Mouse (Mus musculus) heart, postnatal 25 days (tissue): ENCODE measurements around the gene Gm525. TPM values are rescaled to one million over a fixed set of nuclear protein-coding genes. Genes with fewer than 3 reads are reported as not detected.
"Not testable (repeated sequence)": the region's sequence is repeated elsewhere in the genome, so short reads cannot be mapped to it uniquely, and the experiment has no call there.

Experiments
- DNase-seq: peaks from one replicate; pipeline ENCODE4 v3.0.0; 2022; ENCODE audit warnings: low spot score
- intact Hi-C: fragments of 180-260 bp; cut with DNase I; formaldehyde crosslinking; loops from one replicate; pipeline ENCODE4 v1.15.1; 2025
- total RNA-seq, 2 experiments: library from RNA; stranded (reverse); gene quantifications; 2 replicates each; pipeline ENCODE4 v1.2.3; 2021

The Gm525 gene
- total RNA-seq, 2 experiments from 2014 or later = not detected

GRCm38 (mm10) chr11:89059919-89060422, 13.7 kb upstream of the Gm525 start:
- no peak for DNase-seq
- intact Hi-C loops = loop anchor here (2.0 kb wide), 1 partner anchor 59 kb away; no protein-coding TSS in a partner anchor

GRCm38 (mm10) chr11:89060423-89061089, 13.1 kb upstream of the Gm525 start:
- DNase-seq = peak; percentile 82
- intact Hi-C loops = no loop called here

- intact Hi-C loops = no loop called here
- DNase-seq = no peak
Measured at GRCm38 (mm10) chr11:89061362-89061761, 12.3 kb upstream of the Gm525 start.

GRCm38 (mm10) chr11:89064312-89064711, 9.3 kb upstream of the Gm525 start:
- DNase-seq = no peak
- intact Hi-C loops = no loop called here

GRCm38 (mm10) chr11:89065297-89065696, 8.3 kb upstream of the Gm525 start:
- intact Hi-C loops = no loop called here
- no peak for DNase-seq

GRCm38 (mm10) chr11:89066126-89066525, 7.5 kb upstream of the Gm525 start:
- DNase-seq = no peak
- intact Hi-C loops = no loop called here

- intact Hi-C loops = no loop called here
- no peak for DNase-seq
Measured at GRCm38 (mm10) chr11:89066750-89067149, 6.9 kb upstream of the Gm525 start, which contains the start of gene Dgke. Gene Dgke (minus strand): TSS chr11:89066850.

- DNase-seq = peak; percentile 26
- intact Hi-C loops = no loop called here
Measured at GRCm38 (mm10) chr11:89067301-89067822, 6.3 kb upstream of the Gm525 start.

- no peak for DNase-seq
- intact Hi-C loops = loop anchor here (2.0 kb wide), 1 partner anchor 77 kb away; no protein-coding TSS in a partner anchor
Measured at GRCm38 (mm10) chr11:89067871-89068490, 5.7 kb upstream of the Gm525 start.

- intact Hi-C loops = loop anchor here (2.0 kb wide), 1 partner anchor 78 kb away; no protein-coding TSS in a partner anchor
- DNase-seq = peak; percentile 49
Measured at GRCm38 (mm10) chr11:89068649-89069048, 5.0 kb upstream of the Gm525 start.

GRCm38 (mm10) chr11:89069303-89069702, 4.3 kb upstream of the Gm525 start:
- intact Hi-C loops = loop anchor here (2.0 kb wide), 1 partner anchor 79 kb away; no protein-coding TSS in a partner anchor
- no peak for DNase-seq

- no peak for DNase-seq
Measured at GRCm38 (mm10) chr11:89071522-89071921, 2.1 kb upstream of the Gm525 start.

GRCm38 (mm10) chr11:89074783-89075413, 1.3 kb downstream of the Gm525 start:
- DNase-seq = no peak
- intact Hi-C loops = no loop called here

More at GRCm38 (mm10) chr11:89071522-89071921, 2.1 kb upstream of the Gm525 start:
- intact Hi-C loops = no loop called here

- intact Hi-C loops = no loop called here
- no peak for DNase-seq
Measured at GRCm38 (mm10) chr11:89076370-89076821, 2.8 kb downstream of the Gm525 start.

GRCm38 (mm10) chr11:89077601-89078000, 4.0 kb downstream of the Gm525 start:
- intact Hi-C loops = no loop called here
- no peak for DNase-seq

GRCm38 (mm10) chr11:89078305-89078704, 4.7 kb downstream of the Gm525 start:
- no peak for DNase-seq
- intact Hi-C loops = no loop called here

- no peak for DNase-seq
- intact Hi-C loops = no loop called here
Measured at GRCm38 (mm10) chr11:89078996-89079680, 5.5 kb downstream of the Gm525 start.

- DNase-seq = not testable (repeated sequence)
- intact Hi-C loops = loop anchor here (5.0 kb wide), 1 partner anchor 220 kb away; the partner anchor contains the start of gene Nog
Measured at GRCm38 (mm10) chr11:89081906-89082305, 8.3 kb downstream of the Gm525 start.

GRCm38 (mm10) chr11:89082691-89083090, 9.1 kb downstream of the Gm525 start:
- not testable (repeated sequence) for DNase-seq

More at GRCm38 (mm10) chr11:89082691-89083090, 9.1 kb downstream of the Gm525 start:
- intact Hi-C loops = loop anchor here (5.0 kb wide), 1 partner anchor 220 kb away; the partner anchor contains the start of gene Nog
